Mouse (Mus musculus): ENCODE data around the gene Tsc22d1. TPM values are rescaled to one million over a fixed set of nuclear protein-coding genes. Genes with fewer than 3 reads are reported as not detected.

The Tsc22d1 gene
- polyA plus RNA-seq, 1 experiment, result 281 TPM

GRCm38 (mm10) chr14:76536921-76537320 lies 122.2 kb downstream of the Tsc22d1 start:
- Histone ChIP-seq H3K27me3 (ENCODE audit: control insufficient read depth, insufficient read depth, insufficient read length) (no peaks in the 10 kb centered on the region), H3K4me2 (ENCODE audit: low read depth) (no peak overlapping the region), H3ac (ENCODE audit: control insufficient read depth, insufficient read length) (no peak overlapping the region), H3K79me2 (ENCODE audit: control insufficient read depth, insufficient read depth) (no peaks in the 10 kb centered on the region), H3K4me3 (no peak overlapping the region), H3K36me3 (ENCODE audit: control insufficient read depth, insufficient read depth) (no peaks in the 10 kb centered on the region)
- TF ChIP-seq MYOG (IDR thresholded peaks at IDR 0.05; ENCODE audit: control insufficient read depth in 1 of 3, insufficient read depth in 1 of 3, insufficient read length in 2 of 3, low read depth in 2 of 3), result no peak
- TF ChIP-seq MYOD1 (IDR thresholded peaks at IDR 0.05; ENCODE audit: control insufficient read depth in 1 of 3, insufficient read length in 2 of 3, low read depth in 2 of 3), result no peak
- TF ChIP-seq E2F4 (IDR thresholded peaks at IDR 0.05; ENCODE audit: insufficient read depth), result no peak
- TF ChIP-seq REST (IDR thresholded peaks at IDR 0.05; ENCODE audit: insufficient read depth, insufficient read length), result no peak
- TF ChIP-seq CEBPB (IDR thresholded peaks at IDR 0.05; ENCODE audit: insufficient read depth, poor library complexity, severe bottlenecking), result no peak
- TF ChIP-seq USF1 (IDR thresholded peaks at IDR 0.05; ENCODE audit: low read depth), result no peak
- TF ChIP-seq TCF3 (IDR thresholded peaks at IDR 0.05; ENCODE audit: insufficient read length, low read depth), result no peak
- no peak for TF ChIP-seq POLR2AphosphoS2 (IDR thresholded peaks at IDR 0.05; ENCODE audit: insufficient read length, low read depth)
- no peak for TF ChIP-seq TCF12 (IDR thresholded peaks at IDR 0.05; ENCODE audit: insufficient read depth, poor library complexity, severe bottlenecking)
- TF ChIP-seq MAX (IDR thresholded peaks at IDR 0.05; ENCODE audit: low read depth), result no peak

GRCm38 (mm10) chr14:76540005-76540670 lies 125.4 kb downstream of the Tsc22d1 start:
- H3K27me3 ChIP-seq (ENCODE audit: control insufficient read depth, insufficient read depth, insufficient read length), result no peaks in the 10 kb centered on the region

GRCm38 (mm10) chr14:76541341-76541740 lies 126.6 kb downstream of the Tsc22d1 start:
- TF ChIP-seq POLR2AphosphoS2 (IDR thresholded peaks at IDR 0.05; ENCODE audit: insufficient read length, low read depth) (no peak), SRF (IDR thresholded peaks at IDR 0.05; ENCODE audit: control insufficient read depth, insufficient read length, low read depth) (no peak), TCF3 (IDR thresholded peaks at IDR 0.05; ENCODE audit: insufficient read length, low read depth) (no peak), POLR2A (IDR thresholded peaks at IDR 0.05; ENCODE audit: insufficient read length, low read depth) (no peak), TCF12 (IDR thresholded peaks at IDR 0.05; ENCODE audit: insufficient read depth, poor library complexity, severe bottlenecking) (no peak), MAX (IDR thresholded peaks at IDR 0.05; ENCODE audit: low read depth) (no peak), E2F4 (IDR thresholded peaks at IDR 0.05; ENCODE audit: insufficient read depth) (no peak), USF1 (IDR thresholded peaks at IDR 0.05; ENCODE audit: low read depth) (no peak), REST (IDR thresholded peaks at IDR 0.05; ENCODE audit: insufficient read depth, insufficient read length) (no peak), CEBPB (IDR thresholded peaks at IDR 0.05; ENCODE audit: insufficient read depth, poor library complexity, severe bottlenecking) (no peak), MYOG (IDR thresholded peaks at IDR 0.05; ENCODE audit: control insufficient read depth in 1 of 3, insufficient read depth in 1 of 3, insufficient read length in 2 of 3, low read depth in 2 of 3) (no peak), MYOD1 (IDR thresholded peaks at IDR 0.05; ENCODE audit: control insufficient read depth in 1 of 3, insufficient read length in 2 of 3, low read depth in 2 of 3) (no peak)
- Histone ChIP-seq H3ac (ENCODE audit: control insufficient read depth, insufficient read length) (no peak overlapping the region), H3K79me2 (ENCODE audit: control insufficient read depth, insufficient read depth) (no peaks in the 10 kb centered on the region), H3K36me3 (ENCODE audit: control insufficient read depth, insufficient read depth) (no peaks in the 10 kb centered on the region), H3K4me3 (no peak overlapping the region), H3K27me3 (ENCODE audit: control insufficient read depth, insufficient read depth, insufficient read length) (no peaks in the 10 kb centered on the region), H3K4me2 (ENCODE audit: low read depth) (no peak overlapping the region)

More at GRCm38 (mm10) chr14:76540005-76540670, 125.4 kb downstream of the Tsc22d1 start:
- Histone ChIP-seq H3K79me2 (ENCODE audit: control insufficient read depth, insufficient read depth) (no peaks in the 10 kb centered on the region), H3K4me2 (ENCODE audit: low read depth) (no peak overlapping the region), H3ac (ENCODE audit: control insufficient read depth, insufficient read length) (no peak overlapping the region), H3K36me3 (ENCODE audit: control insufficient read depth, insufficient read depth) (no peaks in the 10 kb centered on the region), H3K4me3 (no peak overlapping the region)
- TF ChIP-seq MYOD1 (IDR thresholded peaks at IDR 0.05; ENCODE audit: control insufficient read depth in 1 of 3, insufficient read length in 2 of 3, low read depth in 2 of 3) (no peak), USF1 (IDR thresholded peaks at IDR 0.05; ENCODE audit: low read depth) (no peak), REST (IDR thresholded peaks at IDR 0.05; ENCODE audit: insufficient read depth, insufficient read length) (no peak), TCF3 (IDR thresholded peaks at IDR 0.05; ENCODE audit: insufficient read length, low read depth) (no peak), MYOG (IDR thresholded peaks at IDR 0.05; ENCODE audit: control insufficient read depth in 1 of 3, insufficient read depth in 1 of 3, insufficient read length in 2 of 3, low read depth in 2 of 3) (no peak)

GRCm38 (mm10) chr14:76544136-76544535 lies 129.4 kb downstream of the Tsc22d1 start:
- no peaks in the 10 kb centered on the region for H3K79me2 ChIP-seq (ENCODE audit: control insufficient read depth, insufficient read depth)
- H3K27me3 ChIP-seq (ENCODE audit: control insufficient read depth, insufficient read depth, insufficient read length), result no peaks in the 10 kb centered on the region
- TF ChIP-seq POLR2AphosphoS2 (IDR thresholded peaks at IDR 0.05; ENCODE audit: insufficient read length, low read depth) (no peak), SRF (IDR thresholded peaks at IDR 0.05; ENCODE audit: control insufficient read depth, insufficient read length, low read depth) (no peak), TCF12 (IDR thresholded peaks at IDR 0.05; ENCODE audit: insufficient read depth, poor library complexity, severe bottlenecking) (no peak), CEBPB (IDR thresholded peaks at IDR 0.05; ENCODE audit: insufficient read depth, poor library complexity, severe bottlenecking) (no peak), MYOD1 (IDR thresholded peaks at IDR 0.05; ENCODE audit: control insufficient read depth in 1 of 3, insufficient read length in 2 of 3, low read depth in 2 of 3) (no peak), MAX (IDR thresholded peaks at IDR 0.05; ENCODE audit: low read depth) (no peak), USF1 (IDR thresholded peaks at IDR 0.05; ENCODE audit: low read depth) (no peak), TCF3 (IDR thresholded peaks at IDR 0.05; ENCODE audit: insufficient read length, low read depth) (no peak), E2F4 (IDR thresholded peaks at IDR 0.05; ENCODE audit: insufficient read depth) (no peak), MYOG (IDR thresholded peaks at IDR 0.05; ENCODE audit: control insufficient read depth in 1 of 3, insufficient read depth in 1 of 3, insufficient read length in 2 of 3, low read depth in 2 of 3) (no peak), POLR2A (IDR thresholded peaks at IDR 0.05; ENCODE audit: insufficient read length, low read depth) (no peak), REST (IDR thresholded peaks at IDR 0.05; ENCODE audit: insufficient read depth, insufficient read length) (no peak)
- no peak overlapping the region for H3K4me3 ChIP-seq
- H3K36me3 ChIP-seq (ENCODE audit: control insufficient read depth, insufficient read depth), result no peaks in the 10 kb centered on the region
- H3ac ChIP-seq (ENCODE audit: control insufficient read depth, insufficient read length), result no peak overlapping the region
- no peak overlapping the region for H3K4me2 ChIP-seq (ENCODE audit: low read depth)

All from myocyte (in vitro differentiated cells).